Mouse (Mus musculus): ENCODE measurements around the gene Usp2. TPM values are rescaled to one million over a fixed set of nuclear protein-coding genes. Genes with fewer than 3 reads are reported as not detected.

Gene Usp2
- total RNA-seq, 2 experiments from 2014 or later: 110 to 113 TPM

GRCm38 (mm10) chr9:44134101-44134850 is 67.5 kb downstream of the Usp2 start, which contains the start of gene Mcam:
Gene Mcam, plus strand, starts transcription at chr9:44134469.
- intact Hi-C loops (cut with DNase I): no loop called here
- DNase-seq (ENCODE audit: low spot score in 2 of 2): no peak

- no peak for DNase-seq (ENCODE audit: low spot score in 2 of 2)
- intact Hi-C loops (cut with DNase I): no loop called here
These were observed 68.3 kb downstream of the Usp2 start for GRCm38 (mm10) chr9:44134851-44135730.

GRCm38 (mm10) chr9:44135731-44136411 is 69.0 kb downstream of the Usp2 start:
- intact Hi-C loops (cut with DNase I): no loop called here
- DNase-seq (ENCODE audit: low spot score in 2 of 2): no peak

- intact Hi-C loops (cut with DNase I): no loop called here
- no peak for DNase-seq (ENCODE audit: low spot score in 2 of 2)
These were observed 71.0 kb downstream of the Usp2 start for GRCm38 (mm10) chr9:44137846-44138245.

GRCm38 (mm10) chr9:44141951-44142350 is 75.1 kb downstream of the Usp2 start:
- intact Hi-C loops (cut with DNase I): no loop called here
- DNase-seq (ENCODE audit: low spot score in 2 of 2): no peak

GRCm38 (mm10) chr9:44143421-44143820 is 76.6 kb downstream of the Usp2 start:
- intact Hi-C loops (cut with DNase I): no loop called here
- DNase-seq (ENCODE audit: low spot score in 2 of 2): no peak

- intact Hi-C loops (cut with DNase I): no loop called here
- no peak for DNase-seq (ENCODE audit: low spot score in 2 of 2)
These were observed 77.3 kb downstream of the Usp2 start for GRCm38 (mm10) chr9:44144023-44144717.

GRCm38 (mm10) chr9:44144718-44145060 is 77.9 kb downstream of the Usp2 start:
- DNase-seq (ENCODE audit: low spot score in 2 of 2): no peak
- intact Hi-C loops (cut with DNase I): no loop called here

Other genes with a start within 250 kb of the Usp2 start
- gene Thy1, start 23.6 kb upstream of the Usp2 start, total RNA-seq (2021): 100 to 1,000 TPM; 821 to 972 TPM
- gene Mfrp, start 34.7 kb downstream of the Usp2 start, total RNA-seq (2021): under 1 TPM in 1 of 2 experiments, not detected in 1; 0.22 TPM
- 10 to 100 TPM; 15.1 to 19.3 TPM for gene C1qtnf5, start 40.2 kb downstream of the Usp2 start, total RNA-seq (2021)
- 1 to 10 TPM in 1 of 2 experiments, not detected in 1; 1.0 TPM for gene Gm49380, start 46.5 kb downstream of the Usp2 start, total RNA-seq (2021)
- 10 to 100 TPM; 29.2 to 35.7 TPM for gene Rnf26, start 46.5 kb downstream of the Usp2 start, total RNA-seq (2021)
- 10 to 100 TPM; 14.9 to 18.4 TPM for gene Mcam, start 67.4 kb downstream of the Usp2 start, total RNA-seq (2021)
- 10 to 100 TPM; 45.2 to 65.1 TPM for gene Cbl, start 167.0 kb downstream of the Usp2 start, total RNA-seq (2021)
- 1 to 10 TPM; 1.3 to 2.7 TPM for gene Ccdc153, start 173.7 kb downstream of the Usp2 start, total RNA-seq (2021)
- gene Pdzd3, start 184.4 kb downstream of the Usp2 start, total RNA-seq (2021): under 1 TPM; 0.57 to 0.82 TPM
- 10 to 100 TPM; 12.1 to 14.1 TPM for gene Nlrx1, start 201.6 kb downstream of the Usp2 start, total RNA-seq (2021)
- gene Abcg4, start 221.6 kb downstream of the Usp2 start, total RNA-seq (2021): 10 to 100 TPM; 56.6 to 65.0 TPM
- gene Hinfp, start 238.7 kb downstream of the Usp2 start, total RNA-seq (2021): 10 to 100 TPM; 24.4 to 31.8 TPM